Mouse (Mus musculus) erythroblast, embryonic 14.5 days (primary cell): Measurements from ENCODE around the gene Pabpc1l. TPM values are rescaled to one million over a fixed set of nuclear protein-coding genes. Genes with fewer than 3 reads are reported as not detected.

Source experiments
- H3K27me3 ChIP-seq: 2 replicates; pipeline ENCODE4 v1.6.1; 2012; ENCODE audit warnings: inconsistent platforms; ENCODE audit not compliant: control insufficient read depth
- H3K36me3 ChIP-seq: 2 replicates; pipeline ENCODE4 v1.6.1; 2012; ENCODE audit warnings: mild to moderate bottlenecking, inconsistent platforms; ENCODE audit not compliant: control insufficient read depth
- H3K4me1 ChIP-seq: 2 replicates; pipeline ENCODE4 v1.6.1; 2012; ENCODE audit warnings: inconsistent platforms; ENCODE audit not compliant: control insufficient read depth
- H3K4me3 ChIP-seq: replicated peaks from 2 replicates; pipeline ENCODE3; 2012; ENCODE audit warnings: moderate library complexity, mild to moderate bottlenecking, inconsistent platforms
- H3K9me3 ChIP-seq: 2 replicates; pipeline ENCODE4 v1.6.1; 2012; ENCODE audit warnings: low read length, inconsistent platforms, mixed read lengths; ENCODE audit not compliant: control insufficient read depth
- GATA1 ChIP-seq: IDR thresholded peaks from 2 replicates; pipeline ENCODE4 v1.6.1; 2012; ENCODE audit warnings: low read length, inconsistent platforms, mixed read lengths
- TAL1 ChIP-seq: IDR thresholded peaks from 3 replicates; pipeline ENCODE4 v1.6.1; 2012; ENCODE audit warnings: low read length, inconsistent platforms, mixed read lengths
- polyA plus RNA-seq: library from polyadenylated mRNA; stranded (reverse); fragments of >175 nt; gene quantifications from 2 replicates; pipeline ENCODE4 v1.2.3, GENCODE M21; 2012

Gene Pabpc1l
- polyA plus RNA-seq, 1 experiment, result 0.09 TPM

DNA sequence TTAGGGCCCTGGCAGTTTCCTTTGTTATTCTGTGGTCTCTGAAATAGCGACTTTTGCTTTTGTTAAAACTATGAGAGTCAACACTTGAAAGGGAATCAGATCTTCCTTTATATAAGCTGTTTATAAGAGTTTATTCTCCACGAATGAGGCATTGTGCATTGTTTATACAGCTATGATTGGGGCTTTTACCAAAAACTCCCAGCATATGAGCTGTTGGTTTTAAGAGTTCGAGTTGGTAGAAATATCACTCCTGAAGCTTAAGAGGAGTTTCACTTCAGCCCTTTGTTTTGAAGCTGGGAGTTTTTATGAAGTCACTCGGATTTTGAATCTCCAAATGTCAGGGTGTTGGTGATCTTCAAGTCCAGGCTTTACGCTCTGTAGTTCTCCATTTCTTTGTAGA, 52.6 kb downstream of the Pabpc1l start:
- TF ChIP-seq TAL1, result no peak
- TF ChIP-seq GATA1, result no peak
- Histone ChIP-seq H3K36me3 (peaks cover 41% of the 10 kb centered on the region), H3K9me3 (no peaks in the 10 kb centered on the region), H3K4me1 (peaks cover 40% of the 10 kb centered on the region), H3K27me3 (no peaks in the 10 kb centered on the region), H3K4me3 (no peak overlapping the region)

DNA sequence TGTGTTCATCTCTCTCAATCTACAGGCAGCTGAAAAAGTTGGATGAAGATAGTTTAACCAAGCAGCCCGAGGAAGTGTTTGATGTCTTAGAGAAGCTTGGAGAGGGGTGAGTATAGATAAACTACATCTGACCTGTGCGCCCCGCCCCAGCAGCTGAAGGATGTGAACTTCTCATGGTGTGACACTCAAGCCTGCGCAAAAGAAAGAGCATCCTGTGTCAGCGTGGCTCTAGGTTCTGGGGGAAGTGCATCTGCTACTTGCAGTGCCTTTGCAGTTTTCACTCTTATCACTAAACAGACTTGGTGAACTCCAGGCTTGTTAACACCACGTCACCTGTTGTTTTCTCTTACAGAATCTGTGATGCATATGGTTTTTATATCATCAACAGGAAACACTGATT, 54.2 kb downstream of the Pabpc1l start:
- peaks cover 32% of the 10 kb centered on the region for H3K4me1 ChIP-seq
- no peaks in the 10 kb centered on the region for H3K27me3 ChIP-seq
- H3K36me3 ChIP-seq, result peaks cover 56% of the 10 kb centered on the region
- no peak overlapping the region for H3K4me3 ChIP-seq
- no peaks in the 10 kb centered on the region for H3K9me3 ChIP-seq
- no peak for TF ChIP-seq GATA1
- TF ChIP-seq TAL1, result no peak

DNA sequence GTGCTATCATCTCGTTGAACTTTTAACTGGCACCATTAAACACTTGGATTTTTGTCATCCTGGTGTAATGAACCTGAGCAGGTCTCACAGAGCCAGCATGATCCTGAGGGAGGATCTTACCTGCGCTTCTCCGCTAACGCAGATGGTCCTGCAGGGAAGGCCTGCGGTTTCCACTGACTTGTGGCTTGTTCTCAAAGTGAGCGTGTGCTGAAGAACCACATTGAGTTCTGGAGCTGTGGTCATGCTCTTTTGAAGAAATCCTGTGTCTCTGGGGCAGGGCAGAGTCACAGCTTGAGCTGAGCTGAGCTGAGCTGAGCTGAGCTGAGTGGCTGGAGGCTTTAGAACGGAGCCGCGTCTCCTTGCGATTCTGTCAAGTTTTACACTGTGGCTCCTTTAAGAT, 56.3 kb downstream of the Pabpc1l start:
- H3K4me1 ChIP-seq, result peaks cover 13% of the 10 kb centered on the region
- no peaks in the 10 kb centered on the region for H3K27me3 ChIP-seq
- H3K36me3 ChIP-seq, result peaks cover 69% of the 10 kb centered on the region
- H3K9me3 ChIP-seq, result no peaks in the 10 kb centered on the region
- TF ChIP-seq GATA1, result no peak
- TF ChIP-seq TAL1, result no peak
- H3K4me3 ChIP-seq, result no peak overlapping the region

DNA sequence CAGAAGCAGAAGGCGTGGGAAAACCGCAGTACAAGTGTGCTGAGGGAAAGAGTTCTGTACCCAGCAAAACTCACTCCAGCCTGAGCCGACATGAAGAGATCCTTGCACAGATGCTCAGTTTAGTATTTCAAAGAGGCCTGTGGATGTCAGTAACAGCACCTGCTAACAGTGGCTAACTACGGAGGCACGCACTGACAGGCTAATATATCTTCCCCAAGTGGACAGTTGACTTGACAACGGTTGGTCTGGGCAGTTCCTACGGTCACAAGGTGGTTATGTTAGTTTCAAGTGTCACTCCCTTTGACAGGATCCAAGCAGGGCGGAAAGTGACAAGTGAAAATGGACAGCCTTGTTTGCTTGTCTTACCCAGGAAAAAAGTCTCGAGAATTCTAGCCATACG, 56.9 kb downstream of the Pabpc1l start:
- peaks cover 70% of the 10 kb centered on the region for H3K36me3 ChIP-seq
- H3K27me3 ChIP-seq, result no peaks in the 10 kb centered on the region
- no peaks in the 10 kb centered on the region for H3K9me3 ChIP-seq
- TF ChIP-seq GATA1 (no peak), TAL1 (no peak)
- H3K4me1 ChIP-seq, result peaks cover 9% of the 10 kb centered on the region
- no peak overlapping the region for H3K4me3 ChIP-seq

DNA sequence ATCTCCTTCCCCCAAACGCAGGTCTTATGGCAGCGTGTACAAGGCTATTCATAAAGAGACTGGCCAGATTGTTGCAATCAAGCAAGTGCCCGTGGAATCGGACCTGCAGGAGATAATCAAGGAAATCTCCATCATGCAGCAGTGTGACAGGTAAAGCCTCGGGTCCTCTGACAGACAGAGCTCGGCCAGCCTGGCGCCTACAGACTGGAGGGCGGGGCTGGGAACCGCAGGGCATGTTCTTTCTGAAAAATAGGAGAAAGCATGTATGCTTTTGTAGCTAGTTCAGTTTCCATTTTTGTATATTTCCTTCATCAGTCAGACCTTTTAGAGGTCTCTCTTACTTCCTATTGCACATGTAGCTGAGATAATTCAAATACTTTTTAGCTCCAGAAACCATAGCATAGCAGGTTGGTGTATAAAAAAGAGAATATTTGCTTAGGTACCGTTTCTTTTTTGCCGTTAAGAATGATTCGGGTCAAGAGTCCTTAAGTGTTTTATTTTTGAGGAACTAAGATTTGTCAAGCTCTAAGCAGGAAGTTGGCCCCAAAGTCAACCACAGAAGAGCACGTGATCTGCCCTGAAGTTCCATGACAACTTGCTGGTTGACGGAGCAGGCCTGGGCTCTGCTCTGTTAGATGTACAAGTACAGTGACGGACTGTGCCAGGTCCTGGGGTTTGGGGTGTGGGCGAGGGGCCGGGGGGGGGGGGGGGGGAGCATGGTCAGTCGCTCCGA, 58.5 kb downstream of the Pabpc1l start:
- H3K36me3 ChIP-seq, result peaks cover 85% of the 10 kb centered on the region
- no peak overlapping the region for H3K4me3 ChIP-seq

DNA sequence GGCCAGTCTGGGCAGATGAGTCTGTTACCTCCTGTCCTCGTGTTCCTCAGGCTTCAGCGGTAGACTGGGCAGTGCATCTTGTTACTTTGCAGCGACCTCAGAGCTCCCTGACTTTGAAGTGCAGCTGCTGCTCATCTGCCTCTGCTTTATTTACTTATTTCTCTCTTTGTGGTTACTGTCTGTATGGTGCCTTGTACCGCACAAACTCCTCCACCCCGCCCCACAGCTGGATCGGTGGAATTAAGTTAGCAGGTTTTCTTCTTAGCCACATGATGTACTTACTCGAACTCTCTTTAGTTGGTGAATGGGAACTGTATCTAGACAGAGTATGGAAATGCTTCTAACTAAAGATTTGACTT, 59.1 kb downstream of the Pabpc1l start:
- TF ChIP-seq GATA1 (no peak), TAL1 (no peak)
- H3K9me3 ChIP-seq, result no peaks in the 10 kb centered on the region
- H3K27me3 ChIP-seq, result no peaks in the 10 kb centered on the region
- peaks cover 3% of the 10 kb centered on the region for H3K4me1 ChIP-seq
- peaks cover 90% of the 10 kb centered on the region for H3K36me3 ChIP-seq
- H3K4me3 ChIP-seq, result no peak overlapping the region

More for the DNA sequence above, 58.5 kb downstream of the Pabpc1l start:
- no peaks in the 10 kb centered on the region for H3K9me3 ChIP-seq
- no peaks in the 10 kb centered on the region for H3K27me3 ChIP-seq
- peaks cover 5% of the 10 kb centered on the region for H3K4me1 ChIP-seq
- TF ChIP-seq GATA1 (no peak), TAL1 (no peak)

DNA sequence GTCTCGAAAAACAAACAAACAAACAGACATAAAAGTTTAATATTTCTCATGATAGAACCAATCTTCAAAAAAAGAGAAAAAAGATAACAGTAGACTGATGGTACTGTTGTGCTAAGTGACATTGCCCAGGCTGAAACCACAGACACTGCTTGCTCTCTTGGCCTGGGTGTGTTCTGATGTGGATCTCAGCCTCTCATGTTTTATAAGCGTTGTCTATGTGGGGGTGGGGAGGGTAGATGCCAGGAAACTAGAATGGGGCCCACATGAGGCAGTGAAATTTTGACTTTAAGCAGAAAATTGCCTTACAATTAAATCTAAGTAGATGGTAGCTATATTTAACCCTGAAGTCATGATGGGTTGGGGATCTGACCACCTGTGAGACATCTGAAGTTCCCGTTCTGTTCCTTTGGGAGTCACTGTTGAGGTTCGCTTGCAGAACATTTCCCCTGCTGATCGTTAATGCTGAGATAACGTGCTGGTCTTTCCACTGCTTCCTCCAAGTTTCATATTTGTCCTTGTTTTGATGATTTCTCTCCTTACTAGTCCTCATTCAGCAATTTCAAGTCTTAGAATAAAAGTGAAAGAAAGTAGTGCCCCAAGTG, 62.3 kb downstream of the Pabpc1l start:
- no peaks in the 10 kb centered on the region for H3K9me3 ChIP-seq
- H3K4me3 ChIP-seq, result no peak overlapping the region
- no peaks in the 10 kb centered on the region for H3K4me1 ChIP-seq
- peaks cover 80% of the 10 kb centered on the region for H3K36me3 ChIP-seq
- H3K27me3 ChIP-seq, result no peaks in the 10 kb centered on the region
- TF ChIP-seq TAL1 (no peak), GATA1 (no peak)

DNA sequence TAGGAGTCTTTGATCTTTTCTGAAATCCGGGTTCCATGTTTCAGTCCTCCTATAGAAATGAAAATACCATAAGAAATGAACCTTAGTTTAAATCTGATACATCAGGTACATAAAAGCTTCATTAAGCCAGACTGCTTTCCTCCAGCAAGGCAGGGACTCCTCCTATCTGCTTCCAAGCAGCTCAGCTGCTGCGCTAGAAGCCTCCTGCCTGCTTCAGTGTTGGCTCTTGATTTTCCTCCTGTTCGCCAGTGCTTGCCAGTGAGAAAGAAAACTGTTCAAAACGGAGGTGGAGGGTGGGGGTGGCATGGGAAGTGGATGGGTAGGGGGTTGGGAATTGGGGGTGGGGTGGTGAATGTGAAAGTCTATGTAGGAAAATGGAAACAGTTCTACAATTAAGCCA, 64.3 kb downstream of the Pabpc1l start:
- TF ChIP-seq TAL1 (no peak), GATA1 (no peak)
- Histone ChIP-seq H3K4me3 (no peak overlapping the region), H3K9me3 (no peaks in the 10 kb centered on the region), H3K4me1 (peaks cover 1% of the 10 kb centered on the region; the same call in 1 of the 2 replicates), H3K27me3 (no peaks in the 10 kb centered on the region), H3K36me3 (peaks cover 70% of the 10 kb centered on the region)

DNA sequence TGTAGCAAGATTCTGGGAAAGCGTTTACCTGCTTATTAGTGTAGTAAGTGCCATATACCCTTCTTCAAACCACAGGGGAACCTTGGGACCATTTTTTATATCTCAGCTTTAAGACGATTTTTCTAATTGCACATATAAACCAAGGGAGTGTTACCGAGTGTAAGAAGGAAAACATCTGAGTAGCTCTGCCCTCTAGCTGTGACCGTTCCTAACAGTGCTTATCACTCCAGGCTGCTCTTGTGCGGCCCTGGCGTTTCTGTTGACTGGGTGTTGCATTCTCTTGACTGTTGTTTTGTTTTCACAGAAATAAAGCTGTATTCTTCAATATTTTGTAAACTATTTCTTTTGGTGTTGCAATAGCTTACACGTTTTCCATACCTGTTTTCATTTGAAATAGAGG, 68.9 kb downstream of the Pabpc1l start:
- H3K9me3 ChIP-seq, result no peaks in the 10 kb centered on the region
- H3K4me1 ChIP-seq, result peaks cover 1% of the 10 kb centered on the region; the same call in 1 of the 2 replicates
- no peak overlapping the region for H3K4me3 ChIP-seq
- peaks cover 57% of the 10 kb centered on the region for H3K36me3 ChIP-seq
- TF ChIP-seq TAL1, result no peak
- TF ChIP-seq GATA1, result no peak
- no peaks in the 10 kb centered on the region for H3K27me3 ChIP-seq
